Mouse (Mus musculus): Measurements from ENCODE around the gene Arntl. TPM values are rescaled to one million over a fixed set of nuclear protein-coding genes. Genes with fewer than 3 reads are reported as not detected.

Arntl gene
- polyA plus RNA-seq (2015; fragmentation: Nextera tagmentation; extraction: Ambion mirVana): 7.0 and 8.9 TPM in 2 replicates

DNA sequence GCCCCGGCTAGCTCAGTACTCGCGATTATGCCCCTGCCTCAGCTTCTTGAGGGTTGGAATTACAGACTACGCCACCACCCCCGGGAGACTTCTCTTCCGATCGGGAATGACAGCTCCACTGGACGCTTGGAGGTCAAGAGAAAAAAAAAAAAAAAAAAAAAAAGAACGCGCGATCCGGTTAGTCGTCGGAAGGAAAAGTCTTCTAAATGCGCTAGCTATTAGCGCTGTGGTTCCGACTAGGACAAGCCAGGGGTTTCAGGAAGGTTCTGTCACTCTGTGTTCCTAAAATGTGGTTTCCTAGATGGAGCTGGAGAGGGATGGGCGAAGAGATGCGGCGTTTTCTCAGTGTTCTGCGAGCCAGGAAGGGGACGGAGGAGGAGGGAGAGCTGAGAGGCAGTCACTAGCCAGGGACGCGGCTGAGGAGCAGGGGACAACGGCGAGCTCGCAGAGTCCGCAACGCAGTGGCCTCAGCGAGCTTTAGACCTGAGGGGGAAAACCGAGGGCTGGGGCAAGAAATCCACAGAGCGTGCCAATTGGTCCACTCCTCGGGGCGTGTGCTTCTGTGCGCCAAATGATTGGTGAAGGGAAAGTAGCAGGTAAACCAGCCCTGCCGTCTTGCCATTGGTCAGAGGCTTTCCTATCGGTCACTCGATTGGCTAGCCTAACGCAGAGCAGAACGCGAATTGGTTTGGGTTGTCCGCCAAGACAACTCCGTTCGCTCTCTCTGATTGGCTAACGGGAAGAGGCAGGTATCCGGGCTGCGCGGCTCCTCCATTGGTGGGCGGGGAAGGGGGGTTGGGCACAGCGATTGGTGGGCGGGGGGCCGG is at the start of gene Arntl:
TSS of gene Arntl (plus strand) at position 822 of the 827 bp plus-strand sequence.
- peak; percentile 93 for ATAC-seq
- TF ChIP-seq CTCF (IDR thresholded peaks at IDR 0.05; ENCODE audit: low read depth): no peak
- TF ChIP-seq EP300 (IDR thresholded peaks at IDR 0.05; ENCODE audit: low read depth): peak; percentile 89
- under 1% methylated on average over 51 of the region's 52 CpGs for WGBS (ENCODE audit: insufficient replicate concordance)
- Histone ChIP-seq H3K27me3 (ENCODE audit: insufficient read depth, low read length) (peaks cover 25% of the 10 kb centered on the region), H3K36me3 (replicated peaks; ENCODE audit: insufficient read depth, low read length) (no peaks in the 10 kb centered on the region), H3K27ac (ENCODE audit: low read depth) (peak within 1 kb of the TSS; percentile 96), H3K4me2 (ENCODE audit: low read depth, low read length) (peak within 1 kb of the TSS; percentile 69), H3K4me1 (ENCODE audit: insufficient read depth) (peaks cover 2% of the 10 kb centered on the region), H3K9ac (replicated peaks) (peak within 1 kb of the TSS; percentile 79), H3K9me3 (ENCODE audit: low read length) (no peaks in the 10 kb centered on the region), H3K4me3 (ENCODE audit: low read depth, low read length) (peak within 1 kb of the TSS; percentile 79)
- DNase-seq: peak; percentile 91

DNA sequence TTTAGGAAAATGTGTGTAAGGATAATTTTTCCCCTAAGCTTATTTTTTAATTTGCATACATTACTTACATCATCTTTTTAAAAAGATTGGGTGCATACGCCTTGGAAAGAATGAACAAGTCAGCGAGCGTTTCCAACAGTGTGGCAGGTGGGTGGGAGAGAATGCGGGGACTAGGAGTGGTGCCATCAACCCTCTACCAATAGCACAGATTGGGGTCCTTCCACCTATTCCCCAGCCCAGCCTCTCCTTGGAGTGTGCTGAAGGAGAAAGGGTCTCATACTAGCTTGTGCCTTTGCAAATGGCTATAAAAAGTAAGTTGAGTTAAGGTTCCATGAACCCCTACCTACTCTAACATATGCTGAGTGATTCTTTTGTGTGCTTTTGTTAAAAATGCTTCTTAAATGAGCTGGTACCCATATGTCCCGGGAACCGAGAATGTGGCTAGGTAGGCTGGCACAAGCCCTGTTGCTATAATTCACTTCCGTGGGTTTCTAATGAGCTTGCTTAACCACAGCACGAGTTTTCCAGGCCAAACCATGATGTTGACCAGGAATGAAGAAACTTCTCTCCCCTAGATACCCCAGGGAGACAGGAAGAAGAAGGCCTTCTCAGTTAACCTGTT is 46.1 kb upstream of the Arntl start:
- H3K27ac ChIP-seq (ENCODE audit: low read depth): no peak overlapping the region
- H3K4me1 ChIP-seq (ENCODE audit: insufficient read depth): no peaks in the 10 kb centered on the region
- 76% methylated on average over 8 of the region's 8 CpGs for WGBS (ENCODE audit: insufficient replicate concordance)
- no peak overlapping the region for H3K4me3 ChIP-seq (ENCODE audit: low read depth, low read length)
- TF ChIP-seq EP300 (IDR thresholded peaks at IDR 0.05; ENCODE audit: low read depth): no peak
- no peak for TF ChIP-seq CTCF (IDR thresholded peaks at IDR 0.05; ENCODE audit: low read depth)
- no peak overlapping the region for H3K4me2 ChIP-seq (ENCODE audit: low read depth, low read length)
- H3K9me3 ChIP-seq (ENCODE audit: low read length): no peaks in the 10 kb centered on the region
- DNase-seq: no peak
- ATAC-seq: no peak
- H3K36me3 ChIP-seq (replicated peaks; ENCODE audit: insufficient read depth, low read length): no peaks in the 10 kb centered on the region
- H3K27me3 ChIP-seq (ENCODE audit: insufficient read depth, low read length): no peaks in the 10 kb centered on the region
- no peak overlapping the region for H3K9ac ChIP-seq (replicated peaks)

DNA sequence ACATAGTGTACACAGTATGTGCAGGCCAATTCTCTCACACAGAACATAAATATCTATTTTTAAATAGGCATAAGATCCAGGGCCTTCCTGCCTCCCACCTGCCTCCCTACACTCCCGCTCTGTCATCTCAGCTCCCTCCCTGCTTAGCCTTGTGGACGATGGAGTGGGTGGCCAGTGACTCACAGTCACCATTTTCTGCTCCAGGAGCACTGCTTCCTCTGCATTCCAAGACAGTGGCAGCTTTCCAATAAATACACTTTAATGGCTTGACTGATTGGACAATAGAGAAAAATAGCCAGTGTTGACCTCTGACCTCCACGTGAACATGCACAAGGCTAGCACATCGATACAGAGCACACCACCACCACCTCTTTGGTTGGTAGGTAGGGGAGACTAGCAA is 42.5 kb upstream of the Arntl start:
- no peak for ATAC-seq
- TF ChIP-seq EP300 (IDR thresholded peaks at IDR 0.05; ENCODE audit: low read depth) (no peak), CTCF (IDR thresholded peaks at IDR 0.05; ENCODE audit: low read depth) (no peak)
- Histone ChIP-seq H3K36me3 (replicated peaks; ENCODE audit: insufficient read depth, low read length) (no peaks in the 10 kb centered on the region), H3K4me3 (ENCODE audit: low read depth, low read length) (no peak overlapping the region), H3K4me2 (ENCODE audit: low read depth, low read length) (no peak overlapping the region), H3K4me1 (ENCODE audit: insufficient read depth) (no peaks in the 10 kb centered on the region), H3K27me3 (ENCODE audit: insufficient read depth, low read length) (no peaks in the 10 kb centered on the region), H3K27ac (ENCODE audit: low read depth) (no peak overlapping the region), H3K9me3 (ENCODE audit: low read length) (no peaks in the 10 kb centered on the region), H3K9ac (replicated peaks) (no peak overlapping the region)
- 53% methylated on average over 4 of the region's 4 CpGs for whole genome bisulfite sequencing (ENCODE audit: insufficient replicate concordance)
- DNase-seq: no peak

DNA sequence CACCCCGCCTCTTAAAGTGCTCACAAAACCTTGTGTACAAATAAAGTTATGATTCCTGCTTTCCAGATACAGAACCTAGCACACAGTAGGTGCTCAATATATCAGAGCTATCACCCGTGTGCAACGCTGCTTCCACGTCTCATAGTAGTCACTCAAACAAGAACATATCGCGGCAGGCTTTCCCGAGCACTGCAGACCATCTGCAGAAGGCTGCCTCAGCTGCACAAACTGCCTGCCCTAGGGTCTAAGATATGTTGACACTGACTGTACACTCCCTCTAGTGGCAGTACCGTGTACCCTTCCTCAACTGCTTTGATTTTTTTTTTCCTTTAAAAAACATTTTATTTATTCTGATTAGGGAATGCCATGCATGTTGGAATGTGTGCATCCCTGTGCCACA is 40.2 kb upstream of the Arntl start:
- Histone ChIP-seq H3K36me3 (replicated peaks; ENCODE audit: insufficient read depth, low read length) (no peaks in the 10 kb centered on the region), H3K27ac (ENCODE audit: low read depth) (no peak overlapping the region), H3K4me3 (ENCODE audit: low read depth, low read length) (no peak overlapping the region), H3K9ac (replicated peaks) (no peak overlapping the region), H3K4me2 (ENCODE audit: low read depth, low read length) (no peak overlapping the region), H3K27me3 (ENCODE audit: insufficient read depth, low read length) (no peaks in the 10 kb centered on the region), H3K4me1 (ENCODE audit: insufficient read depth) (no peaks in the 10 kb centered on the region), H3K9me3 (ENCODE audit: low read length) (no peaks in the 10 kb centered on the region)
- ATAC-seq (no peak), DNase-seq (no peak)
- 31% methylated on average over 8 of the region's 8 CpGs for WGBS (ENCODE audit: insufficient replicate concordance)
- TF ChIP-seq EP300 (IDR thresholded peaks at IDR 0.05; ENCODE audit: low read depth): no peak
- peak; percentile 71 for TF ChIP-seq CTCF (IDR thresholded peaks at IDR 0.05; ENCODE audit: low read depth)

DNA sequence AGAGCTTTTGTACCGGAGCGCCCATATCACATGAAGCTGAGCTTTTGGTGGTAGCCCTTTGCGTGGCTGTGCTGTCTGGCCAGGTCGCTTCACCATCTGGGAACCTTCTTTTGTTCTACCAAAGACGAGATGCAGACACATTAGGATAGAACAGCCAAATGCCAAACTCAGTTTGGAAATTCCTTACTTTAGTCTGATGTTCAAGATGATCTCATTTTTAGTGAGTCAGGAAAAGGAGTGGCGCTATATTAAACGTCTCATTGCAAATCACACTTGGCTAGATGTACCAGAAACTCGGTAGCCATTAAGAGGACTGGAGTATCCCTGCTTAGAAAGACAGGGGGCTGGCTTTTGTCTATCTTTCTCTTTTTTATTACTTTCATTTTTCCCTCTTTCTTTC is 38.7 kb upstream of the Arntl start:
- Histone ChIP-seq H3K4me2 (ENCODE audit: low read depth, low read length) (no peak overlapping the region), H3K27ac (ENCODE audit: low read depth) (no peak overlapping the region), H3K27me3 (ENCODE audit: insufficient read depth, low read length) (no peaks in the 10 kb centered on the region), H3K36me3 (replicated peaks; ENCODE audit: insufficient read depth, low read length) (no peaks in the 10 kb centered on the region), H3K4me3 (ENCODE audit: low read depth, low read length) (no peak overlapping the region), H3K9ac (replicated peaks) (no peak overlapping the region), H3K4me1 (ENCODE audit: insufficient read depth) (no peaks in the 10 kb centered on the region), H3K9me3 (ENCODE audit: low read length) (no peaks in the 10 kb centered on the region)
- WGBS (ENCODE audit: insufficient replicate concordance): 75% methylated on average over 8 of the region's 8 CpGs
- no peak for TF ChIP-seq EP300 (IDR thresholded peaks at IDR 0.05; ENCODE audit: low read depth)
- no peak for TF ChIP-seq CTCF (IDR thresholded peaks at IDR 0.05; ENCODE audit: low read depth)
- DNase-seq (no peak), ATAC-seq (no peak)

DNA sequence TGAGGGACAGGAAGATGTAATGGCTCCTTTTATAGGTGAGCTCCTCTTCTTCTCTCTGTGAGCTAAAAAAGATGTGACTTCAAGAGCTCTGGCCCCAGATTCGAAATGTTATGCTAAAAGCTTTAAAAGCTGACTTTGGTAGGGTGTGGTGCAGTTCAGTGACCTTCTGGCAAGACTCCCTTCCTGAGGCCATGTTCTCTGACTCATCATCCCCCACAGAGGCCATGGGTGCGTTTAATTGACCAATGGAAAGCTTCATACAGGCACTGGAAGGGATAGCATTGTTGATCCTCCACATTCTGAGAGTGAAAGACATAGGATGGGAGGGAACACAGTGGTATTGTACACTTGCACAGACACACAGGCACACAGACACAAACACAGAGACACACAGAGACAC is 34.8 kb upstream of the Arntl start:
- ATAC-seq (0 out of 2 replicates have a peak, but pooled peaks have one; percentile 21), DNase-seq (no peak)
- H3K9me3 ChIP-seq (ENCODE audit: low read length): no peaks in the 10 kb centered on the region
- H3K4me3 ChIP-seq (ENCODE audit: low read depth, low read length): no peak overlapping the region
- H3K27ac ChIP-seq (ENCODE audit: low read depth): no peak overlapping the region
- 37% methylated on average over 2 of the region's 2 CpGs for WGBS (ENCODE audit: insufficient replicate concordance)
- H3K4me2 ChIP-seq (ENCODE audit: low read depth, low read length): no peak overlapping the region
- no peaks in the 10 kb centered on the region for H3K27me3 ChIP-seq (ENCODE audit: insufficient read depth, low read length)
- H3K9ac ChIP-seq (replicated peaks): no peak overlapping the region
- TF ChIP-seq CTCF (IDR thresholded peaks at IDR 0.05; ENCODE audit: low read depth): no peak
- no peak for TF ChIP-seq EP300 (IDR thresholded peaks at IDR 0.05; ENCODE audit: low read depth)
- H3K36me3 ChIP-seq (replicated peaks; ENCODE audit: insufficient read depth, low read length): no peaks in the 10 kb centered on the region
- H3K4me1 ChIP-seq (ENCODE audit: insufficient read depth): no peaks in the 10 kb centered on the region

All from liver, postnatal 0 days (tissue).